Mouse (Mus musculus): Measurements from ENCODE around the gene Fam187b. TPM values are rescaled to one million over a fixed set of nuclear protein-coding genes. Genes with fewer than 3 reads are reported as not detected.
"Not testable (repeated sequence)": the region's sequence is repeated elsewhere in the genome, so short reads cannot be mapped to it uniquely, and the experiment has no call there.

The Fam187b gene
- polyA plus RNA-seq, 1 experiment = not detected

- TF ChIP-seq POLR2A (IDR thresholded peaks at IDR 0.05; ENCODE audit: insufficient read depth, low read depth, low read length) = no peak
- no peak for TF ChIP-seq CTCF (IDR thresholded peaks at IDR 0.05; ENCODE audit: insufficient read depth, low read depth, low read length)
- WGBS = 92% methylated on average over 7 of the region's 7 CpGs
- H3K27ac ChIP-seq (ENCODE audit: insufficient read depth, low read depth, low read length) = no peak overlapping the region
Observed at GRCm38 (mm10) chr7:30945876-30946275, 27.7 kb upstream of the Fam187b start.

GRCm38 (mm10) chr7:30949902-30950301 is 23.7 kb upstream of the Fam187b start:
- not testable (repeated sequence) for H3K4me3 ChIP-seq (ENCODE audit: insufficient read depth, low read depth, low read length); H3K27ac ChIP-seq (ENCODE audit: insufficient read depth, low read depth, low read length)
- H3K4me1 ChIP-seq (ENCODE audit: control insufficient read depth, insufficient read depth, low read length) = peaks cover 16% of the 10 kb centered on the region
- WGBS = 89% methylated on average over 3 of the region's 3 CpGs

More at GRCm38 (mm10) chr7:30945876-30946275, 27.7 kb upstream of the Fam187b start:
- Histone ChIP-seq H3K4me3 (ENCODE audit: insufficient read depth, low read depth, low read length) (no peak overlapping the region), H3K4me1 (ENCODE audit: control insufficient read depth, insufficient read depth, low read length) (no peaks in the 10 kb centered on the region)

GRCm38 (mm10) chr7:30952441-30953265 is 20.9 kb upstream of the Fam187b start:
- Histone ChIP-seq H3K4me1 (ENCODE audit: control insufficient read depth, insufficient read depth, low read length) (peaks cover 19% of the 10 kb centered on the region), H3K27ac (ENCODE audit: insufficient read depth, low read depth, low read length) (no peak overlapping the region), H3K4me3 (ENCODE audit: insufficient read depth, low read depth, low read length) (no peak overlapping the region)
- 93% methylated on average over 16 of the region's 16 CpGs for WGBS
- TF ChIP-seq CTCF (IDR thresholded peaks at IDR 0.05; ENCODE audit: insufficient read depth, low read depth, low read length) = no peak
- no peak for TF ChIP-seq POLR2A (IDR thresholded peaks at IDR 0.05; ENCODE audit: insufficient read depth, low read depth, low read length)

- Histone ChIP-seq H3K4me3 (ENCODE audit: insufficient read depth, low read depth, low read length) (no peak overlapping the region), H3K27ac (ENCODE audit: insufficient read depth, low read depth, low read length) (no peak overlapping the region), H3K4me1 (ENCODE audit: control insufficient read depth, insufficient read depth, low read length) (peaks cover 27% of the 10 kb centered on the region)
- 90% methylated on average over 6 of the region's 6 CpGs for WGBS
- TF ChIP-seq POLR2A (IDR thresholded peaks at IDR 0.05; ENCODE audit: insufficient read depth, low read depth, low read length) = no peak
- TF ChIP-seq CTCF (IDR thresholded peaks at IDR 0.05; ENCODE audit: insufficient read depth, low read depth, low read length) = no peak
Observed at GRCm38 (mm10) chr7:30953459-30953858, 20.1 kb upstream of the Fam187b start.

- Histone ChIP-seq H3K4me3 (ENCODE audit: insufficient read depth, low read depth, low read length) (no peak overlapping the region), H3K4me1 (ENCODE audit: control insufficient read depth, insufficient read depth, low read length) (peaks cover 32% of the 10 kb centered on the region), H3K27ac (ENCODE audit: insufficient read depth, low read depth, low read length) (no peak overlapping the region)
- no peak for TF ChIP-seq POLR2A (IDR thresholded peaks at IDR 0.05; ENCODE audit: insufficient read depth, low read depth, low read length)
- TF ChIP-seq CTCF (IDR thresholded peaks at IDR 0.05; ENCODE audit: insufficient read depth, low read depth, low read length) = no peak
- 63% methylated on average over 3 of the region's 3 CpGs for WGBS
Observed at GRCm38 (mm10) chr7:30954036-30954435, 19.6 kb upstream of the Fam187b start.

- TF ChIP-seq POLR2A (IDR thresholded peaks at IDR 0.05; ENCODE audit: insufficient read depth, low read depth, low read length) (no peak), CTCF (IDR thresholded peaks at IDR 0.05; ENCODE audit: insufficient read depth, low read depth, low read length) (no peak)
- Histone ChIP-seq H3K4me1 (ENCODE audit: control insufficient read depth, insufficient read depth, low read length) (peaks cover 35% of the 10 kb centered on the region), H3K4me3 (ENCODE audit: insufficient read depth, low read depth, low read length) (no peak overlapping the region), H3K27ac (ENCODE audit: insufficient read depth, low read depth, low read length) (no peak overlapping the region)
- WGBS = 49% methylated on average over 12 of the region's 12 CpGs
Observed at GRCm38 (mm10) chr7:30954971-30955520, 18.5 kb upstream of the Fam187b start.

GRCm38 (mm10) chr7:30955584-30956356 is 17.8 kb upstream of the Fam187b start:
- Histone ChIP-seq H3K27ac (ENCODE audit: insufficient read depth, low read depth, low read length) (peak overlapping the region; percentile 88), H3K4me3 (ENCODE audit: insufficient read depth, low read depth, low read length) (peak overlapping the region; percentile 100), H3K4me1 (ENCODE audit: control insufficient read depth, insufficient read depth, low read length) (peaks cover 35% of the 10 kb centered on the region)
- WGBS = under 1% methylated on average over 63 of the region's 64 CpGs
- TF ChIP-seq POLR2A (IDR thresholded peaks at IDR 0.05; ENCODE audit: insufficient read depth, low read depth, low read length) (no peak), CTCF (IDR thresholded peaks at IDR 0.05; ENCODE audit: insufficient read depth, low read depth, low read length) (peak; percentile 95)

- Histone ChIP-seq H3K4me1 (ENCODE audit: control insufficient read depth, insufficient read depth, low read length) (peaks cover 33% of the 10 kb centered on the region), H3K27ac (ENCODE audit: insufficient read depth, low read depth, low read length) (peak overlapping the region; percentile 88), H3K4me3 (ENCODE audit: insufficient read depth, low read depth, low read length) (peak overlapping the region; percentile 100)
- WGBS = 1% methylated on average over 35 of the region's 49 CpGs
- TF ChIP-seq CTCF (IDR thresholded peaks at IDR 0.05; ENCODE audit: insufficient read depth, low read depth, low read length) (no peak), POLR2A (IDR thresholded peaks at IDR 0.05; ENCODE audit: insufficient read depth, low read depth, low read length) (no peak)
Observed at GRCm38 (mm10) chr7:30956357-30956751, 17.2 kb upstream of the Fam187b start.
